Mouse (Mus musculus) spleen, embryonic (tissue): ENCODE results near the gene Ppp1r12b.

Source experiments
- CTCF ChIA-PET: fragments of 350-600 bp; sonication (Branson Sonifier 250); formaldehyde crosslinking; loops from one replicate; lab custom pipeline; 2022; lab: Charles Lee

Ppp1r12b gene

GRCm38 (mm10) chr1:134955637-134956176 lies at the start of gene Ppp1r12b:
Gene Ppp1r12b (minus strand): TSS chr1:134955942.
- CTCF ChIA-PET: interaction anchor here (1.4 kb wide), 1 partner anchor 10 kb away, joined by 3 read pairs; no protein-coding TSS in a partner anchor

DNA sequence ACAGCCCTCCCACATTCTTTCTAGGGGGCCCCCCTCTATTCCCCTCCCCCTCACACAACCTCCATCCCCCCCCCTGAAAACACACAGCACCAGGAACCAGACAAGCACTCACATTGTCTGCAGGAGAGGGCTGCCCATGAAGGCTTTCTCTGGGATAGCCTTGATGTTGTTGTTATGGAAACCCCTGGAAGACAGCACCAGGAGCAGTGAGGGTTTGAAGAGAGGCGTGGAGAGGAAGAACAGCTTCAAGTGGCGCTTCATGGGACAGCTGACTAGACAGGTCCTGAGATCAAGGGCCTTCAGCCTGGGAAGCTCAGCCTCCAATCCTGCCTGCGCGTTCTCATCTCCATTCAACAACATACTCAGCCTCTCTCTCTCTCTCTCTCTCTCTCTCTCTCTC lies 47.6 kb upstream of the Ppp1r12b start:
- CTCF ChIA-PET: no interaction called here

- CTCF ChIA-PET: interaction anchor here (0.6 kb wide), 1 partner anchor 539 kb away, joined by 7 read pairs; no protein-coding TSS in a partner anchor
These were observed 44.8 kb upstream of the Ppp1r12b start for GRCm38 (mm10) chr1:135000527-135000926.

DNA sequence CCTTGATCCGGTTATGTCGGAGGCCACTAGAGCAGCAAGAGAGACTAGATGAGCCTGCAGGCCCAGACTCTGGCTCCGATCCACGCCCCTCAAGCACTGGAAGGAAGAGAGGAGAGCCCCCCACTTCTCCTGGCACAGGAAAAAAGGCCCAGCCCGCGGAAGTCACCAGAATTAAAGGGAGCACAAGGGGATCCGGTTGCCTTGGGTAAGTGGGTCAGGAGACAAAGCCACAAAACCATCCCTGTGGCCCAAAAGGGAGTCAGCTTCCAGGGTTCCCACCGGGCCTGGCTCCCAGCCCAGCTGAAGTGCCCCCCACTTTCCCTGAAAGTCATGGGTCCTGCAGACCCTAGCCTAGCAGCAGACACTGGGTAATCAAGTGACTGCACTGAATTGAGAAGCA lies 42.5 kb upstream of the Ppp1r12b start:
- CTCF ChIA-PET: interaction anchor here (0.7 kb wide), 1 partner anchor 12 kb away, joined by 3 read pairs; no protein-coding TSS in a partner anchor

- CTCF ChIA-PET: no interaction called here
These were observed 41.8 kb upstream of the Ppp1r12b start for GRCm38 (mm10) chr1:134997568-134997967.

- CTCF ChIA-PET: no interaction called here
These were observed 40.7 kb upstream of the Ppp1r12b start for GRCm38 (mm10) chr1:134996471-134996870.

- CTCF ChIA-PET: no interaction called here
These were observed 40.2 kb upstream of the Ppp1r12b start for GRCm38 (mm10) chr1:134995954-134996353.

DNA sequence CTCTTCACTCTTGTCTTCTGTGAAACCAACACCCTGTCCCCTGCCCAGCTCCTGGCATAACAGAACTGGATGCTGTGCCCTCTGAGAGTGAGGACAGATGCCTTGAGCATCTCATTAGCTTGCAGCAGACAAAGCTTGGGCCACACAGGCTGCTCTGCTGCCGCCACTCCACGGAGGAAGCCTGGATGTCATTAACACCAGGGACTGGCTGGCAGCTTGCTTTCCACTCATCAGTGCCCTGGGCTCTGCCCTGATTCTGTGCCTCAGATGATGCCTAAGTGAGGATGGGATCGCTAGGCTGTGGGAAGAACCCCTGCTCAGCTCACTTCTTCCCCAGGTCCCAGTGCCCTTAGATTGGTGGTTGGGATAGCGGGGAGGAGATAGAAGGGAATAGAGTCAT lies 39.7 kb upstream of the Ppp1r12b start:
- CTCF ChIA-PET: no interaction called here

DNA sequence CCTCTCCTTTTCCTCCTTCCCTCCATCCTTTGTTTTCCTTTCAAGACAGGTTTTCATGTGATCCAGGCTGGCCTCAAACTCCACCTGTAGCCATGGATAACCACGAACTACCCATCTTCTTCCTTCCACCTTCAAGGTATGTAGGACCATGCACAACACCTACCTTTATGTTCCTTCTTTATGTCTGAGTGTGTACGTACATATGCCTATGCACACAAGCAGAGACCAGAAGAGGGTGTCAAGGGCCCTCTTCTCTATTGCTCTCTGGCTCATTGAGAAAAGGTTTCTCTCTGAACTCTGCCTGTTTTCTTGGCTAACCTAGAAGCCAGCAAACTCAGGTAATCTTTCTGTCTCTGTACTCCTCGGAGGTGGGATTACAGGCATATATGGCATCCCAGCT lies 39.0 kb upstream of the Ppp1r12b start:
- CTCF ChIA-PET: interaction anchor here (0.6 kb wide), 1 partner anchor 1309 kb away, joined by 3 read pairs; no protein-coding TSS in a partner anchor

- CTCF ChIA-PET: no interaction called here
These were observed 36.4 kb upstream of the Ppp1r12b start for GRCm38 (mm10) chr1:134992046-134992645.

GRCm38 (mm10) chr1:134989372-134989771 lies 33.6 kb upstream of the Ppp1r12b start:
- CTCF ChIA-PET: interaction anchor here (0.6 to 1.4 kb wide), 4 partner anchors 94 to 119 kb away, joined by 3 to 6 read pairs (median 4); no protein-coding TSS in a partner anchor

DNA sequence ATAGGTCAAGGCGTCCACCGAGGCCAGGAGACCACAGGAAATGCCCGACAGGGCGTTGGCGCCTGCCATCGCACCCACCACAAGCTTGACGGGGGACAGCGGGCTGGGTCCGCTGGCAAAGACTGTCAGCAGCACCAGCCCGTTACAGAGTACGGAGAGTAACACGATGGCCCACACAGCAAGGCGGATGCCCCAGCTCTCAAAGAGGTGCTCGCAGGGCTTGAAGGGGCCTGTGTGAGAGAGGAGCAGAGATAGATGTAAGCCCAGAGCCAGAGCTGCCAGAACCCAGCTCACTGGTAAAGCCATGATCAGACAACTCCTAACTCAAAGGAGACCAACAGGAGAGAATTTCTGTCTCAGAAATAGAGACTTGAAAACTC lies 32.2 kb upstream of the Ppp1r12b start:
- CTCF ChIA-PET: interaction anchor here (0.7 kb wide), 2 partner anchors 120 to 394 kb away, joined by 8 to 17 read pairs; no protein-coding TSS in a partner anchor

DNA sequence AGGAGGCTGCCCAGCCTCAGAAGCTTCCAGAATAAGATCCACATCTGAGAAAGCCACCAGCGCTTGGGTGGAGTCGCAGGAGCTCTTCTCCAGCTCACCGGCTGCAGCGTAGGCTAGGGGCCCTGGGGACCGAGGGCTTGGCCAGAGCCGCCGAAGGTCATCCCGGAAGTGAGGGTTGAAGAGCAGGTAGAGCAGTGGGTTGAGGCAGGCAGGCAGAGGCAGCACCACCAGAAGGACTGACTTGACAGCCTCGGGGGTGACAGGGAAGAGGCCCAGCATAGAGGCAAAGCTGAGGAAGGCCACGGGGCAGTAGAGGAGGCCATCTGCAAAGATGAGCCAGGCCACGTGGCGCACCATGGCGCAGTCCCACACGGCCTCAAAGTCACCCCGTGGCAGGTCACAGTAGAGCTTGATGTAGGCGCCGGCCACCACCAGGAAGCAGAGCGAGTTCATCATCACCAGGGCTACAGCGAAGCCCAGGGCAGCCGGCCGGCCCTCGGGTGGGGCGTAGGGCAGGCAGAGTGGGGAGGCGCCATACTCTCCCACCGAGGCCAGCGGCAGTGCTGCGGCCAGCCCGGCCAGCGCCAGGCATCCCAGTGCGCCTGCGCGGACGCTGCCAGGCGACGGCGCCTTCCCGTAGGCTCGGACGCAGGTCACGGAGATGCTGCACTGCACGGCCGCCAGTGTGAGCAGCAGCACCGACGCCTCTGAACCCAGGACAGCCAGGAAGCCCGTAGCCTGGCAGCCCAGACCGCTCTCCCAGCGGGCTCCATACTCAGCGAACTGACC lies 31.6 kb upstream of the Ppp1r12b start:
- CTCF ChIA-PET: interaction anchor here (0.7 kb wide), 1 partner anchor 121 kb away, joined by 17 read pairs; no protein-coding TSS in a partner anchor

GRCm38 (mm10) chr1:134972920-134973319 lies 17.2 kb upstream of the Ppp1r12b start:
- CTCF ChIA-PET: no interaction called here

- CTCF ChIA-PET: interaction anchor here (1.2 kb wide), 1 partner anchor 9 kb away, joined by 3 read pairs; no protein-coding TSS in a partner anchor
These were observed 9.7 kb upstream of the Ppp1r12b start for GRCm38 (mm10) chr1:134965430-134965829.

- CTCF ChIA-PET: interaction anchor here (0.6 to 0.9 kb wide), 3 partner anchors 53 to 1800 kb away, joined by 3 to 12 read pairs (median 6); no protein-coding TSS in a partner anchor
These were observed 7.1 kb upstream of the Ppp1r12b start for GRCm38 (mm10) chr1:134962821-134963220.

DNA sequence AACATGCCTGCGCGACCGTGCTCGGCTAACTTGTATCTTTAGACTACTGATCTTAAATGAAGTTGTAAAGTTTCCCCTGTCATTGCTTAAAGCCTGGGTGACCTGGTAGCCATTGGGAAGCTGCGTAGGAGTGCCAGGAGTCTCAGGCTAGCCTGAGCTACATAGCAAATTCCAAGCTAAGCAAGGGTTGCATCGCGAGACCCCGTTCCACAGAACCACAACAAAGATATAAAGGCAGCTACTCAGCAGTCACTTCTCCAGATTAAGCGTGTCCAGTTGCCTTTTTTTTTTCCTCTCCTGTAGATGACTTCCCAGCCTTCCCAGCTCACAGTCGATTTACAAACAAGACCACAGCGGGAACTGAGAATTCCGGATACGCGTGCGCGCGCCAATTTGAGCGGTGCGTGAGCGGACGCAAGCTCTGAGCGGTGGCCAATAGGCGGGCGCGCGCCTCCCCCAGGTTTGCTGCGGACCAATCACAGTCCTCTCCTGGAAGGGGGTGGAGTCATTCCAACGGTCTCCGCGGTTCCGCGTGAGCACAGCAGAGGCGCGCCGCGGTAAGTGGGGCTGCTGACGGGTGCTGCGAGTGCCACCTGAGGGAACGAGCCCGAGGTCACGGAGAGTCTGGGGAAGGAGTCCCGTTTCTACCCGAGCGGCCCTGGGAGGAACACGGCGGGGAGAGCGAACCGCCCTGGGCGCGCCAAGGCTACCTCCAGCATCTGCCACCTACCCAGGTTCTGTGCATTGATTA lies 6.5 kb upstream of the Ppp1r12b start, which contains the start of gene Ube2t:
Gene Ube2t, plus strand, starts transcription at position 513 of the 751 bp plus-strand sequence.
- CTCF ChIA-PET: interaction anchor here (0.6 to 0.9 kb wide), 2 partner anchors 151 to 185 kb away, joined by 3 to 6 read pairs; no protein-coding TSS in a partner anchor

- CTCF ChIA-PET: no interaction called here
These were observed 4.9 kb upstream of the Ppp1r12b start for GRCm38 (mm10) chr1:134960634-134961033.

DNA sequence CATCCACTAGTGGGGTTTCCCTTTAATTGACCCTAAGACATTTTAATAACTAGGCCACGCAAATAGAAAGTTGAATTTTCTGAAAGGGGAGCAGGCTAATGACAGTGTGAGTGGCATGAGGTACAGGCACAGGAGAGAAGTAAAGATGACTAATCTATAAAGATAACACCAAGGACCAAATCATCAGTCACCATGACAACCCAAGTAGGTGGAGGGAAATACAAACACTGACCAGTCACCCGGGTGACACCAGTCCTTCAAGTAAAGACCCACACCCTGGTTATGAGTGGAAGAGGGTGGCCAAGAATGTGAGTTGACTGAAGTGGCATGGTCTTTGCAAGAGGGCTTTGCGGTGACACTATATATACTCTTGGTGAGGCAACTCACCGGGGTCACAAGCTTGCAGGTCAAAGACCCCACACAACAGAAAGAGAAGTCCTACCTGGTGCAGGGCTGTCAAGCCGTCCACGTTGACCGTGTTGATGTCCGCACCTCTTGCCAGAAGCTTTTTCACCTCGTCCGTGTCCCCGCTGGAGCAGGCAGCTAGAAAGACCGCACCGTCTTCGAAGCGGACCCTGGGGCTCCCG lies 599 bp downstream of the Ppp1r12b start:
- CTCF ChIA-PET: no interaction called here

GRCm38 (mm10) chr1:134949946-134950345 lies 5.8 kb downstream of the Ppp1r12b start:
- CTCF ChIA-PET: no interaction called here

GRCm38 (mm10) chr1:134947590-134947989 lies 8.2 kb downstream of the Ppp1r12b start:
- CTCF ChIA-PET: no interaction called here
